Mouse (Mus musculus): ENCODE measurements at regions not wholly inside any gene's neighbourhood (a gene's known extent, or its start where the extent isn't known, plus 50 kb on each side); places are given as distances from the start of the nearest gene placed in this dataset.

- TF ChIP-seq CTCF (IDR thresholded peaks at IDR 0.05; ENCODE audit: low read depth, low read length) (no peak), POLR2A (IDR thresholded peaks at IDR 0.05; ENCODE audit: insufficient read depth, low read length) (no peak)
Measured at GRCm38 (mm10) chr9:120852572-120852971, 76.4 kb upstream of the Ctnnb1 start.

Data from ES-Bruce4 (cell line).